Mouse (Mus musculus): ENCODE data around the gene Flt3l. TPM values are rescaled to one million over a fixed set of nuclear protein-coding genes. Genes with fewer than 3 reads are reported as not detected.

Flt3l gene
- polyA plus RNA-seq, 2 experiments, result 3.3 to 12.4 TPM

DNA sequence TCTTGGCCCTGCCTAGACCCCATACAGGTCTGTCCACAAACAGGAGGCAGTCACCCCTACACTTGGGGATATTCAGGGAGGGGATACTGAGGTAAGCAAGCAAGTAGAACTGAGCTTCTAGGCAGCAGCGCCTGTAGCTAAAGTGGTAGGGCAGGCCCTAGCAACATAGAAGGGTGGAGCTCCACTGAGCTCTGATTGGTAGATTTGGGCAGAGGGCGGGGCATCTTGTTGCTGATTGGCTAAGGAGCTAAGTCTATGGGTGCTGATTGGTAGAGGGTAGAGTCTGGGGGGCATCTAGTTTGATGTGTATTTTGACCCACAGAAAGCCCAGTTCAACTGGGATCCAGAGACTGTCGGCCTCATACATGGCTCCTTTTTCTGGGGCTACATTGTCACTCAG lies 33.3 kb upstream of the Flt3l start:
- H3K9ac ChIP-seq (ENCODE audit: low read depth, low read length, severe bottlenecking), result no peak overlapping the region
- peaks cover 62% of the 10 kb centered on the region for H3K27me3 ChIP-seq (ENCODE audit: control insufficient read depth, insufficient read depth, low read length)
- TF ChIP-seq POLR2A (IDR thresholded peaks at IDR 0.05; ENCODE audit: borderline replicate concordance, extremely low read depth, insufficient read depth, insufficient read length), result no peak
- 98% methylated on average over 3 of the region's 3 CpGs for WGBS
- no peaks in the 10 kb centered on the region for H3K36me3 ChIP-seq (ENCODE audit: control insufficient read depth, insufficient read depth, low read length)
- ATAC-seq (ENCODE audit: low FRiP score, low read depth), result no peak
- H3K27ac ChIP-seq (replicated peaks; ENCODE audit: low read depth, low read length), result no peak overlapping the region
- peaks cover 19% of the 10 kb centered on the region for H3K9me3 ChIP-seq (ENCODE audit: control insufficient read depth, low read length)
- H3K4me3 ChIP-seq (replicated peaks; ENCODE audit: low read length), result no peak overlapping the region
- no peak for DNase-seq (ENCODE audit: low spot score)
- no peak overlapping the region for H3K4me2 ChIP-seq (replicated peaks; ENCODE audit: low read depth, low read length, severe bottlenecking)
- H3K4me1 ChIP-seq (ENCODE audit: control insufficient read depth, insufficient read depth, low read length), result no peaks in the 10 kb centered on the region

DNA sequence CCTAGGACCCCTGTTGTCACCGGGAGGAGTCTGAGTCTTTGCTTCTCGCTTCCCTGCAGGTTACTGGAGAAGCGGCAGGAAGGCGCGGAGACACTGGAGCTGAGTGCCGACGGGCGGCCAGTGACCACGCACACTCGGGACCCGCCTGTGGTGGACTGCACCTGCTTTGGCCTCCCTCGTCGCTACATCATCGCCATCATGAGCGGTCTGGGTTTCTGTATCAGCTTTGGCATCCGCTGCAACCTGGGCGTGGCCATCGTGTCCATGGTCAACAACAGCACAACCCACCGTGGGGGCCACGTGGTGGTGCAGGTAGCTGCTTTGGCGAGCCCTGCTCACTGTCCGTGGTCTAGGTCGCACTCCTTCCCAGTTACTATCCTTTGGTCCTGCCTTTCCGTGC lies 32.4 kb upstream of the Flt3l start:
- TF ChIP-seq POLR2A (IDR thresholded peaks at IDR 0.05; ENCODE audit: borderline replicate concordance, extremely low read depth, insufficient read depth, insufficient read length), result no peak
- H3K4me2 ChIP-seq (replicated peaks; ENCODE audit: low read depth, low read length, severe bottlenecking), result no peak overlapping the region
- 8% methylated on average over 24 of the region's 24 CpGs for WGBS

DNA sequence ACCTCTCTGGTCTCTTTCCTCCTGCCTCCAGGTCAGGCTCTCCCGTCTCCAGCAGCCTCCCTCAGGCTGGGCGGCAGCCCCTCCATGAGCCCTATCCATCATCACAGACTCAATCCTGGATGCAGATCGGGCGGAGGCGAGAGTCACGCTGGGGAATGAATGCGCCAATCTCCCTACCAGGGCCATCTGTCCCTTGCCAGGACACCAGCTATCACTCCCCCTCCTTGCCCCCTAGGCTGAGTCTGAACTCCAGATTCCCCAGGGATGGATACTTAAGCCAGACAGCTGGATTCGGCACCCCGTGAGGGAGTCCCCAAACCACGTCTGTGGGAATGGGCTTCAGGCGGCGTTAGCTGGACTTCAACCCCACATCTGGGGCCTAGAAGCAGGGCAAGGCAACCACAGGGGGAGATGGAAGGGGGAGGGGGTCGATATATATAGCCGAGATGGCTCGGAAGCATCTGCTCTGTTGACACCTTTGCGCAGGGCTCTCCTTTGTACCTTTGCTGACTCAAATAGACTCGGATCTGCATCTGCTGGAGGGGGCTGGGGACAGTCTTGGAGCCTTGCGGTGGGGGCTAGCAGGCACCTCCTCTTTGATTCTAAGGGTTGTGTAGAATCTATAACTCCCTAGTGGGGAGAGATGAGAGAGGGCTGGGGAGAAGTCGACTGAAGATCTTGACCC lies 31.7 kb upstream of the Flt3l start:
- H3K27me3 ChIP-seq (ENCODE audit: control insufficient read depth, insufficient read depth, low read length), result peaks cover 70% of the 10 kb centered on the region
- 0 out of 2 replicates have a peak, but pooled peaks cover 4% of the 10 kb centered on the region for H3K4me1 ChIP-seq (ENCODE audit: control insufficient read depth, insufficient read depth, low read length)
- no peaks in the 10 kb centered on the region for H3K36me3 ChIP-seq (ENCODE audit: control insufficient read depth, insufficient read depth, low read length)
- H3K4me2 ChIP-seq (replicated peaks; ENCODE audit: low read depth, low read length, severe bottlenecking), result no peak overlapping the region
- no peak overlapping the region for H3K9ac ChIP-seq (ENCODE audit: low read depth, low read length, severe bottlenecking)
- no peak for TF ChIP-seq POLR2A (IDR thresholded peaks at IDR 0.05; ENCODE audit: borderline replicate concordance, extremely low read depth, insufficient read depth, insufficient read length)
- H3K9me3 ChIP-seq (ENCODE audit: control insufficient read depth, low read length), result peaks cover 19% of the 10 kb centered on the region
- no peak overlapping the region for H3K4me3 ChIP-seq (replicated peaks; ENCODE audit: low read length)
- DNase-seq (ENCODE audit: low spot score) (no peak), ATAC-seq (ENCODE audit: low FRiP score, low read depth) (no peak)
- H3K27ac ChIP-seq (replicated peaks; ENCODE audit: low read depth, low read length), result no peak overlapping the region
- WGBS, result 3% methylated on average over 19 of the region's 19 CpGs

More for the DNA sequence above, 32.4 kb upstream of the Flt3l start:
- Histone ChIP-seq H3K4me3 (replicated peaks; ENCODE audit: low read length) (no peak overlapping the region), H3K27ac (replicated peaks; ENCODE audit: low read depth, low read length) (no peak overlapping the region), H3K9me3 (ENCODE audit: control insufficient read depth, low read length) (peaks cover 19% of the 10 kb centered on the region), H3K9ac (ENCODE audit: low read depth, low read length, severe bottlenecking) (no peak overlapping the region), H3K27me3 (ENCODE audit: control insufficient read depth, insufficient read depth, low read length) (peaks cover 63% of the 10 kb centered on the region), H3K36me3 (ENCODE audit: control insufficient read depth, insufficient read depth, low read length) (no peaks in the 10 kb centered on the region), H3K4me1 (ENCODE audit: control insufficient read depth, insufficient read depth, low read length) (0 out of 2 replicates have a peak, but pooled peaks cover 4% of the 10 kb centered on the region)
- ATAC-seq (ENCODE audit: low FRiP score, low read depth) (no peak), DNase-seq (ENCODE audit: low spot score) (no peak)

DNA sequence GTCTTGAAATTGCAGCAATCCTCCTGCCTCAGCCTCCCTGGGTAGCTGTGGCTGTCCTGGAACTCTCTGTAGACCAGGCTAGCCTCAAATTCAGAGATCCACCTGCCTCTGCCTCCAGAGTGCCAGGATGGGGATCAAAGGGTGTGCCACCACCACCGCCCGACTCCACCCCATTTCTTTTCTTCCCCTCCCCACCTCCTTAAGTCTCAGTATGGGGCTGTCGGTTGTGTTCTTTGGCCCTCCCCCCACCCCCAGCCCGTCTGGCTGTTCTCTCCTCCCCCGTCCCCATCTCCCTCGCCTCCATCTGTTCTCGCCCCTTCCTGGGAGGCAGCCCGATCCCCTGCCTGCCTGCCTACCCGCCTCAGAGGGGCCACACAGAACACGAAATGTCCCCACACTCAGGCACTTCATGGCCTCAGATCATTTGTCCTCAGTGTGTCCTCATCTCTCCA lies 30.7 kb upstream of the Flt3l start:
- H3K27ac ChIP-seq (replicated peaks; ENCODE audit: low read depth, low read length), result no peak overlapping the region
- WGBS, result 22% methylated on average over 10 of the region's 10 CpGs
- peaks cover 19% of the 10 kb centered on the region for H3K9me3 ChIP-seq (ENCODE audit: control insufficient read depth, low read length)
- H3K27me3 ChIP-seq (ENCODE audit: control insufficient read depth, insufficient read depth, low read length), result peaks cover 76% of the 10 kb centered on the region
- H3K4me1 ChIP-seq (ENCODE audit: control insufficient read depth, insufficient read depth, low read length), result 0 out of 2 replicates have a peak, but pooled peaks cover 4% of the 10 kb centered on the region
- H3K4me2 ChIP-seq (replicated peaks; ENCODE audit: low read depth, low read length, severe bottlenecking), result no peak overlapping the region
- no peak for TF ChIP-seq POLR2A (IDR thresholded peaks at IDR 0.05; ENCODE audit: borderline replicate concordance, extremely low read depth, insufficient read depth, insufficient read length)
- no peak for DNase-seq (ENCODE audit: low spot score)
- ATAC-seq (ENCODE audit: low FRiP score, low read depth), result no peak
- H3K4me3 ChIP-seq (replicated peaks; ENCODE audit: low read length), result no peak overlapping the region
- H3K9ac ChIP-seq (ENCODE audit: low read depth, low read length, severe bottlenecking), result no peak overlapping the region
- no peaks in the 10 kb centered on the region for H3K36me3 ChIP-seq (ENCODE audit: control insufficient read depth, insufficient read depth, low read length)

DNA sequence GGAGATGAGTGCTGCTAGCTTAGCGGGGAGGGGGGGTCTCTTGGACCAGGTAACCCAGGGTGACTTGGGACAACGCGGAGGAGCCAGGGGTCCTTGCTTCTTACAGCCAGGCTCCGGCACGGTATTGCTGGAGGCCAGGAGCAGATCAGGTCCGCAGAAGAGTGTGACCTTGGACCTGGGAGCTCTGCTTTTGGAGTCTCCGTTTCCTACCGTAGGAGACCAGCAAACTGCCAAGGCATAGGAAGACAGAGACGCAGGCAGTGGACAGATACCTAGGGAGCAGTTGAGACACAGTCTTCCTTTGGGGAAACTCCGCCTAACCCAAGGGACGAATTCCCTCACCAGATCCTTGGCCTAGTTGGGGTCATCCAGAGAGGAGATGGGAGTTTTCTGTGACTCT lies 29.5 kb upstream of the Flt3l start:
- no peak overlapping the region for H3K4me3 ChIP-seq (replicated peaks; ENCODE audit: low read length)
- no peak for ATAC-seq (ENCODE audit: low FRiP score, low read depth)
- WGBS, result 48% methylated on average over 11 of the region's 11 CpGs
- 0 out of 2 replicates have a peak, but pooled peaks cover 4% of the 10 kb centered on the region for H3K4me1 ChIP-seq (ENCODE audit: control insufficient read depth, insufficient read depth, low read length)
- no peak overlapping the region for H3K27ac ChIP-seq (replicated peaks; ENCODE audit: low read depth, low read length)
- peaks cover 19% of the 10 kb centered on the region for H3K9me3 ChIP-seq (ENCODE audit: control insufficient read depth, low read length)
- H3K36me3 ChIP-seq (ENCODE audit: control insufficient read depth, insufficient read depth, low read length), result no peaks in the 10 kb centered on the region
- H3K4me2 ChIP-seq (replicated peaks; ENCODE audit: low read depth, low read length, severe bottlenecking), result no peak overlapping the region
- DNase-seq (ENCODE audit: low spot score), result no peak
- no peak for TF ChIP-seq POLR2A (IDR thresholded peaks at IDR 0.05; ENCODE audit: borderline replicate concordance, extremely low read depth, insufficient read depth, insufficient read length)
- H3K9ac ChIP-seq (ENCODE audit: low read depth, low read length, severe bottlenecking), result no peak overlapping the region
- peaks cover 76% of the 10 kb centered on the region for H3K27me3 ChIP-seq (ENCODE audit: control insufficient read depth, insufficient read depth, low read length)
